Comparison of ENCODE assay signal across 8 mouse cellular contexts in genomic region chr10:71361836-71362562, GRCm38 (mm10). TPM values are rescaled to one million over a fixed set of nuclear protein-coding genes. Genes with fewer than 3 reads are reported as not detected.
A peak's percentile ranks its signal among the peaks of the same experiment; 100 is the strongest.
DNase-seq lines count a peak whose midpoint lies in the region; ATAC-seq and TF ChIP-seq lines count a peak whose summit lies in the region.

No protein-coding gene starts in this region.

- H3K4me3 ChIP-seq in E14TG2a.4 (replicated peaks; ENCODE audit: low read length), result peak overlapping the region; percentile 39
- no peak overlapping the region for H3K4me3 ChIP-seq in midbrain, embryonic 16.5 days (ENCODE audit: low read depth, low read length)

- no peaks in the 10 kb centered on the region for H3K27me3 ChIP-seq in E14TG2a.4 (ENCODE audit: insufficient read depth, low read length)
- H3K27me3 ChIP-seq in midbrain, embryonic 16.5 days (ENCODE audit: control insufficient read depth, insufficient read depth, low read depth, low read length), result no peaks in the 10 kb centered on the region

- peaks cover 37% of the 10 kb centered on the region for H3K36me3 ChIP-seq in E14TG2a.4 (ENCODE audit: insufficient read depth, low read length)
- H3K36me3 ChIP-seq in midbrain, embryonic 16.5 days (ENCODE audit: control insufficient read depth, insufficient read depth, low read length), result peaks cover 10% of the 10 kb centered on the region

- H3K4me1 ChIP-seq in E14TG2a.4 (replicated peaks; ENCODE audit: low read depth, low read length), result peaks cover 76% of the 10 kb centered on the region
- H3K4me1 ChIP-seq in midbrain, embryonic 16.5 days (ENCODE audit: control insufficient read depth, insufficient read depth, low read length), result peaks cover 6% of the 10 kb centered on the region; the same call in 1 of the 2 replicates

- no peak for TF ChIP-seq CTCF in E14TG2a.4 (conservative IDR thresholded peaks at IDR 0.05; ENCODE audit: low read length)

- H3K9ac ChIP-seq in midbrain, embryonic 16.5 days (ENCODE audit: low read depth, low read length), result peak overlapping the region; percentile 10; the same call in 1 of the 2 replicates

- 17% methylated on average over 18 of the region's 18 CpGs for WGBS in midbrain, embryonic 16.5 days

- peak overlapping the region; percentile 22; the same call in 1 of the 2 replicates for H3K4me2 ChIP-seq in midbrain, embryonic 16.5 days (ENCODE audit: low read length)

- H3K27ac ChIP-seq in midbrain, embryonic 16.5 days (ENCODE audit: low read length), result no peak overlapping the region

- no peaks in the 10 kb centered on the region for H3K9me3 ChIP-seq in E14TG2a.4 (ENCODE audit: low read length)
- H3K9me3 ChIP-seq in midbrain, embryonic 16.5 days (replicated peaks; ENCODE audit: control insufficient read depth, low read length, poor library complexity, severe bottlenecking), result no peaks in the 10 kb centered on the region

- DNase-seq in 3134 (ENCODE audit: extremely low read depth, insufficient read length, low spot score), result peak; percentile 56
- DNase-seq in heart, adult 8-10 months (ENCODE audit: low spot score), result peak; percentile 52
- peak; percentile 49 for DNase-seq in kidney, postnatal 14 days
- DNase-seq in layer of hippocampus, postnatal 14 days (ENCODE audit: low spot score in 2 of 2), result no peak
- no peak for DNase-seq in layer of hippocampus, adult 9-10 months (ENCODE audit: low spot score)
- DNase-seq in spleen, postnatal 10 days (ENCODE audit: low spot score in 2 of 2), result no peak

- peak; percentile 52; the same call in 1 of the 2 replicates for ATAC-seq in midbrain, embryonic 16.5 days

RNA-seq across cellular contexts. Expression of gene Ipmk, which starts 14.4 kb away (rescaled TPM):
- 10 to 100 TPM; 15.1 to 20.6 (median 17.4) TPM for total RNA-seq in heart, adult 8-10 months (2022)
- 16.5 and 19.3 TPM in 2 replicates for polyA plus RNA-seq in midbrain, embryonic 16.5 days (2015; fragmentation: Nextera tagmentation; extraction: Ambion mirVana)
- total RNA-seq in layer of hippocampus, postnatal 14 days (2021), result 10 to 100 TPM; 33.9 to 36.0 TPM

RNA-seq across cellular contexts. Expression of gene Cisd1, which starts 17.2 kb away (rescaled TPM):
- 100 to 1,000 TPM; 324 to 355 (median 343) TPM for total RNA-seq in heart, adult 8-10 months (2022)
- polyA plus RNA-seq in midbrain, embryonic 16.5 days (2015; fragmentation: Nextera tagmentation; extraction: Ambion mirVana), result 300 and 325 TPM in 2 replicates
- total RNA-seq in layer of hippocampus, postnatal 14 days (2021), result 100 to 1,000 TPM; 113 to 126 TPM

Comparison
In these comparisons a context has a peak if more than half of its experiments do, and no peak if none do; other contexts are left out.
1. DNase-seq: peak in 3134 (single experiment), heart, adult 8-10 months (single experiment) and kidney, postnatal 14 days (single experiment); none in layer of hippocampus, postnatal 14 days (0 of 2), layer of hippocampus, adult 9-10 months (single experiment) and spleen, postnatal 10 days (0 of 2).